Mouse (Mus musculus) ES-E14 (cell line): Measurements from ENCODE around the gene Tango2.

ENCODE experiments used
- MAFK ChIP-seq: IDR thresholded peaks from 2 replicates; pipeline ENCODE4 v1.6.1; 2014; ENCODE audit warnings: mild to moderate bottlenecking, low read depth, low read length, inconsistent platforms; ENCODE audit not compliant: insufficient read depth
- ZC3H11A ChIP-seq: IDR thresholded peaks from 2 replicates; pipeline ENCODE4 v1.6.1; 2012; ENCODE audit warnings: low read depth, mild to moderate bottlenecking, inconsistent platforms, low read length, borderline replicate concordance
- ZNF384 ChIP-seq: IDR thresholded peaks from 2 replicates; pipeline ENCODE4 v1.6.1; 2012; ENCODE audit warnings: low read depth, low read length, inconsistent platforms

DNA sequence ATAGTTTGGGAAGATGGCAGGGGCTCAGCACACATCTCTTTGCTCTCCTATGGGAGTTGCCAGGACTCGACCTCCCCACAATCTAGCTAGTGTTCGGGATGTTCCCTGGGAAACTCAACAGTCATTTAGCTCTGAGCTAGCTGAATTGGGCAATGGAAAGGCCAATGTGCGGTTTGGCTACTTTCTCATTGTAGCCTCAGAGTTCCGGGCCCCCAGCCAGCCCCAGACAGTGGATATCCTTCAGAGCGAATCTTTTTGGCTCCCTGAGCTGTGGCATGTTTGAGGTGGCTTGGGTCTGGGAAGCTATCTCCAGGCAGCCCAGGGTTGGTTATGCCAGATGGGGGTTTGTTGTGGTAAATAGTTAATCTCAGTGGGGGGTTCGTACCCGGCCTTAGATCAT lies 38.5 kb upstream of the Tango2 start:
- TF ChIP-seq ZNF384 (no peak), ZC3H11A (no peak), MAFK (no peak)
